In the genomic region with DNA sequence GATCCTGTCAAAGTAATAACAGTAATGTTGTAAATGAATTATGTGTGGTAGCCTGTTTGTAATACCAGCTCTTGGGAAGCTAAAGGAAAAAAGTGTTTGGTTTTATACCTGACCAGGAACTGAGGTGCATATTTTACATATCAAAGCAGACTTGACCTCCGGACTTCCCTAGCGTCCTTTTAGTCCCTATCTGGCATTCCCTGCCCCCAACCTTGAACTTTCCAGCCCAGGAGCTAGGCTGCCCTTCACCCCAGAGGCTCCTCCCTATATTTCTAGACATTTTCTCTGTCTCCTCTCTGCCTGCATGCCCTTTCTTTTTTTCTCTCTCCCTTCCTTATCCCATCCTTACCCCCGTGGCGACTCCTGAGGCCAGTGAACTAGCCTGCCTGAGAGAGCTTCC, we compare ENCODE assay signal across 8 mouse cellular contexts. TPM values are rescaled to one million over a fixed set of nuclear protein-coding genes. Genes with fewer than 3 reads are reported as not detected.
DNase-seq lines count a peak whose midpoint lies in the region; ATAC-seq lines count a peak whose summit lies in the region.

No protein-coding gene starts in this region.

- ATAC-seq in lung, embryonic 16.5 days (ENCODE audit: low read depth) = no peak
- ATAC-seq in limb, embryonic 12.5 days (ENCODE audit: insufficient number of reproducible peaks, insufficient read depth, low FRiP score, low TSS enrichment, low read depth) = no peak
- 0 out of 2 replicates have a peak, but pooled peaks have one; percentile 1 for ATAC-seq in neural tube, embryonic 12.5 days (ENCODE audit: low FRiP score, low read depth)

- H3K9ac ChIP-seq in lung, embryonic 16.5 days (ENCODE audit: low read length) = no peak overlapping the region
- H3K9ac ChIP-seq in limb, embryonic 12.5 days (replicated peaks) = no peak overlapping the region
- no peak overlapping the region for H3K9ac ChIP-seq in neural tube, embryonic 12.5 days

- DNase-seq in cerebellum, adult 11-12 months = peak; percentile 33
- DNase-seq in cerebellum, postnatal 25 days = no peak
- DNase-seq in lung, adult 18-20 months = no peak
- DNase-seq in MN1 (ENCODE audit: low spot score) = no peak
- DNase-seq in layer of hippocampus, adult 9-11 months = no peak

- peak overlapping the region; percentile 68; the same call in 1 of the 2 replicates for H3K4me2 ChIP-seq in lung, embryonic 16.5 days (ENCODE audit: low read depth, low read length)
- H3K4me2 ChIP-seq in limb, embryonic 12.5 days = 0 out of 2 replicates have a peak overlapping the region, but pooled peaks have one; percentile 78
- H3K4me2 ChIP-seq in neural tube, embryonic 12.5 days (replicated peaks) = peak overlapping the region; percentile 69

- peaks cover 8% of the 10 kb centered on the region; the same call in 1 of the 2 replicates for H3K27me3 ChIP-seq in lung, embryonic 16.5 days (ENCODE audit: control insufficient read depth, insufficient read depth, low read depth, low read length)
- H3K27me3 ChIP-seq in limb, embryonic 12.5 days = peaks cover 25% of the 10 kb centered on the region
- 0 out of 2 replicates have a peak, but pooled peaks cover 3% of the 10 kb centered on the region for H3K27me3 ChIP-seq in neural tube, embryonic 12.5 days (replicated peaks)

- no peaks in the 10 kb centered on the region for H3K9me3 ChIP-seq in lung, embryonic 16.5 days (ENCODE audit: control insufficient read depth, low read length)
- H3K9me3 ChIP-seq in limb, embryonic 12.5 days = no peaks in the 10 kb centered on the region
- no peaks in the 10 kb centered on the region for H3K9me3 ChIP-seq in neural tube, embryonic 12.5 days

- 37% methylated on average over 4 of the region's 4 CpGs for WGBS in lung, embryonic 16.5 days
- WGBS in limb, embryonic 12.5 days = 41% methylated on average over 4 of the region's 4 CpGs
- 52% methylated on average over 4 of the region's 4 CpGs for WGBS in neural tube, embryonic 12.5 days

- peaks cover 7% of the 10 kb centered on the region; the same call in 1 of the 2 replicates for H3K4me1 ChIP-seq in lung, embryonic 16.5 days (replicated peaks; ENCODE audit: control insufficient read depth, insufficient read depth, low read length)
- peaks cover 5% of the 10 kb centered on the region for H3K4me1 ChIP-seq in limb, embryonic 12.5 days (replicated peaks)
- peaks cover 9% of the 10 kb centered on the region for H3K4me1 ChIP-seq in neural tube, embryonic 12.5 days

- no peak overlapping the region for H3K4me3 ChIP-seq in lung, embryonic 16.5 days (ENCODE audit: low read length)
- H3K4me3 ChIP-seq in limb, embryonic 12.5 days (replicated peaks) = peak overlapping the region; percentile 93; the same call in 1 of the 2 replicates
- peak overlapping the region; percentile 87; the same call in 1 of the 2 replicates for H3K4me3 ChIP-seq in neural tube, embryonic 12.5 days

- H3K36me3 ChIP-seq in lung, embryonic 16.5 days (ENCODE audit: control insufficient read depth, insufficient read depth, low read length) = no peaks in the 10 kb centered on the region
- H3K36me3 ChIP-seq in limb, embryonic 12.5 days = no peaks in the 10 kb centered on the region
- no peaks in the 10 kb centered on the region for H3K36me3 ChIP-seq in neural tube, embryonic 12.5 days

- H3K27ac ChIP-seq in lung, embryonic 16.5 days (ENCODE audit: low read length) = no peak overlapping the region
- H3K27ac ChIP-seq in limb, embryonic 12.5 days = no peak overlapping the region
- H3K27ac ChIP-seq in neural tube, embryonic 12.5 days = peak overlapping the region; percentile 91; the same call in 1 of the 2 replicates

RNA-seq across cellular contexts. Expression of gene Mkrn1, which starts 0.6 kb away (rescaled TPM):
- 60.4 and 68.9 TPM in 2 replicates for polyA plus RNA-seq in lung, embryonic 16.5 days (2015; fragmentation: Nextera tagmentation; extraction: Ambion mirVana)
- 45.0 and 46.4 TPM in 2 replicates for polyA plus RNA-seq in limb, embryonic 12.5 days (2016; fragmentation: Nextera tagmentation; extraction: Ambion mirVana)
- 204 and 209 TPM in 2 replicates for polyA plus RNA-seq in neural tube, embryonic 12.5 days (2016; fragmentation: Nextera tagmentation; extraction: Ambion mirVana)

RNA-seq across cellular contexts. Expression of gene Rab19, which starts 39.9 kb away (rescaled TPM):
- 5.6 and 6.6 TPM in 2 replicates for polyA plus RNA-seq in lung, embryonic 16.5 days (2015; fragmentation: Nextera tagmentation; extraction: Ambion mirVana)
- 0.74 and 0.81 TPM in 2 replicates for polyA plus RNA-seq in limb, embryonic 12.5 days (2016; fragmentation: Nextera tagmentation; extraction: Ambion mirVana)
- 0.32 and 0.33 TPM in 2 replicates for polyA plus RNA-seq in neural tube, embryonic 12.5 days (2016; fragmentation: Nextera tagmentation; extraction: Ambion mirVana)

RNA-seq across cellular contexts. Expression of gene Slc37a3, which starts 43.4 kb away (rescaled TPM):
- 37.6 and 40.4 TPM in 2 replicates for polyA plus RNA-seq in lung, embryonic 16.5 days (2015; fragmentation: Nextera tagmentation; extraction: Ambion mirVana)
- 55.7 and 60.3 TPM in 2 replicates for polyA plus RNA-seq in limb, embryonic 12.5 days (2016; fragmentation: Nextera tagmentation; extraction: Ambion mirVana)
- polyA plus RNA-seq in neural tube, embryonic 12.5 days (2016; fragmentation: Nextera tagmentation; extraction: Ambion mirVana) = 57.1 and 63.6 TPM in 2 replicates
